Mouse (Mus musculus) frontal cortex, adult 2 months (tissue): ENCODE data around the gene Lrrc4. TPM values are rescaled to one million over a fixed set of nuclear protein-coding genes. Genes with fewer than 3 reads are reported as not detected.
A peak's percentile ranks its signal among the peaks of the same experiment; 100 is the strongest.

ENCODE experiments used
- DNase-seq, 2 experiments: peaks; one replicate each; pipeline ENCODE4 v3.0.0; 2022; ENCODE audit warnings: low spot score in 1 of 2; ENCODE audit errors: extremely low spot score in 1 of 2
- polyA plus RNA-seq: library from polyadenylated mRNA; depleted of rRNA; stranded (reverse); fragments of >200 nt; gene quantifications from 2 replicates; pipeline ENCODE4 v1.2.3, GENCODE M21; 2012

Lrrc4 gene
- polyA plus RNA-seq, 1 experiment, result 46.0 TPM

GRCm38 (mm10) chr6:28736665-28737064 lies 94.9 kb downstream of the Lrrc4 start:
- DNase-seq, result no peak

- no peak for DNase-seq
These were observed 96.4 kb downstream of the Lrrc4 start for GRCm38 (mm10) chr6:28735116-28735515.

- DNase-seq, result no peak
These were observed 97.5 kb downstream of the Lrrc4 start for GRCm38 (mm10) chr6:28733884-28734647.

- no peak for DNase-seq
These were observed 100.3 kb downstream of the Lrrc4 start for GRCm38 (mm10) chr6:28731246-28731645.

GRCm38 (mm10) chr6:28729649-28730048 lies 101.9 kb downstream of the Lrrc4 start:
- no peak for DNase-seq

GRCm38 (mm10) chr6:28729236-28729635 lies 102.3 kb downstream of the Lrrc4 start:
- DNase-seq, result no peak

- DNase-seq, result no peak
These were observed 106.8 kb downstream of the Lrrc4 start for GRCm38 (mm10) chr6:28724776-28725175.

- DNase-seq, result no peak
These were observed 108.5 kb downstream of the Lrrc4 start for GRCm38 (mm10) chr6:28723059-28723458.

GRCm38 (mm10) chr6:28720391-28721171 lies 111.0 kb downstream of the Lrrc4 start:
- DNase-seq, result no peak

- no peak for DNase-seq
These were observed 113.7 kb downstream of the Lrrc4 start for GRCm38 (mm10) chr6:28717845-28718237.

- DNase-seq, result no peak
These were observed 114.2 kb downstream of the Lrrc4 start for GRCm38 (mm10) chr6:28717203-28717844.

- no peak for DNase-seq
These were observed 121.5 kb downstream of the Lrrc4 start for GRCm38 (mm10) chr6:28710035-28710434.

- DNase-seq, result no peak
These were observed 124.5 kb downstream of the Lrrc4 start for GRCm38 (mm10) chr6:28706976-28707592.

- peak in 1 of 2 experiments; percentile 29 for DNase-seq
These were observed 125.2 kb downstream of the Lrrc4 start for GRCm38 (mm10) chr6:28706108-28706975.

- DNase-seq, result peak; percentile 63 to 76
These were observed 126.0 kb downstream of the Lrrc4 start for GRCm38 (mm10) chr6:28705384-28706107.

GRCm38 (mm10) chr6:28704612-28705011 lies 126.9 kb downstream of the Lrrc4 start:
- DNase-seq, result no peak

- DNase-seq, result peak; percentile 44 to 54
These were observed 134.3 kb downstream of the Lrrc4 start for GRCm38 (mm10) chr6:28697214-28697613.

GRCm38 (mm10) chr6:28692659-28693058 lies 138.9 kb downstream of the Lrrc4 start:
- DNase-seq, result no peak

GRCm38 (mm10) chr6:28687776-28688175 lies 143.8 kb downstream of the Lrrc4 start:
- DNase-seq, result no peak
